Mouse (Mus musculus) kidney, adult 2 months (tissue): ENCODE measurements around the gene Vmn1r101. TPM values are rescaled to one million over a fixed set of nuclear protein-coding genes. Genes with fewer than 3 reads are reported as not detected.
"Not testable (repeated sequence)": the region's sequence is repeated elsewhere in the genome, so short reads cannot be mapped to it uniquely, and the experiment has no call there.

ENCODE experiments used
- DNase-seq: peaks from one replicate; pipeline ENCODE4 v3.0.0; 2021
- H3K27ac ChIP-seq: fragments of 200-500 bp; 2 replicates; pipeline ENCODE4 v1.5.1; 2012; ENCODE audit warnings: low read depth, low read length, control low read depth, inconsistent platforms; ENCODE audit not compliant: insufficient read depth
- H3K27me3 ChIP-seq: fragments of 200-500 bp; replicated peaks from 2 replicates; pipeline ENCODE4 v1.6.1; 2012; ENCODE audit warnings: mild to moderate bottlenecking, moderate library complexity, low read length, inconsistent platforms; ENCODE audit not compliant: control insufficient read depth, insufficient read depth
- H3K36me3 ChIP-seq: fragments of 200-500 bp; 2 replicates; pipeline ENCODE4 v1.6.1; 2012; ENCODE audit warnings: mild to moderate bottlenecking, moderate library complexity, low read length, inconsistent platforms; ENCODE audit not compliant: control insufficient read depth, insufficient read depth
- H3K4me1 ChIP-seq: fragments of 200-500 bp; 2 replicates; pipeline ENCODE4 v1.6.1; 2011; ENCODE audit warnings: low read length; ENCODE audit not compliant: control insufficient read depth, insufficient read depth
- H3K4me3 ChIP-seq: fragments of 200-500 bp; 2 replicates; pipeline ENCODE4 v1.5.1; 2011; ENCODE audit warnings: mild to moderate bottlenecking, low read depth, low read length, control low read depth; ENCODE audit not compliant: insufficient read depth
- WGBS: fragments of 180-500 bp; shearing (Covaris S2); methylation state at CpG from one replicate; pipeline ENCODE4 v1.1.7; 2018; 5-methylcytosine and 5-hydroxymethylcytosine counted together
- polyA plus RNA-seq: library from polyadenylated mRNA; depleted of rRNA; stranded (reverse); fragments of >200 nt; gene quantifications from 2 replicates; pipeline ENCODE4 v1.2.3, GENCODE M21; 2012; rRNA removed

Vmn1r101 gene
- polyA plus RNA-seq, result not detected in 2 replicates

DNA sequence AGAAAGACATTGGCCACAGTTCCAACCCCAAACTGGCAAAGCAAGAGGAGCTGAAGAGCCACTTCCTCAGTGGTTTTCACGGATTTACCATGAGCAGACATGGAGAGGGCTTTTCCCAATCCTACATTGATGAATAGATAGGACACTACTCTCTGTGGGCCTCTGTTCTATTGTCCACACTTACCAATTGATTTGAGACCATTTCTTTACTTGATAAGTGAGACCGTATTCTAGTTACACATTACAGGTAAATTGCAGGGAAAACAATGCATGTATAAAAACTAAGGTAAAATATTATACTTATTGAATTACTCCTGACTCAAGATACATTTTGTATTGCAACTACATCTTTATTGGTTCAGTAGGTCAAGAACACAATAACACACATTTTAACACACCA is at the start of gene Vmn1r101:
Gene Vmn1r101 (minus strand): TSS at position 101 of the 400 bp plus-strand sequence.
- H3K27me3 ChIP-seq, DNase-seq, H3K4me3 ChIP-seq, H3K4me1 ChIP-seq, H3K27ac ChIP-seq, H3K36me3 ChIP-seq: not testable (repeated sequence)
- no CpG with 5 or more reads among the region's 2 CpGs for WGBS

- H3K4me1 ChIP-seq, DNase-seq, H3K27ac ChIP-seq, H3K4me3 ChIP-seq, H3K27me3 ChIP-seq, H3K36me3 ChIP-seq: not testable (repeated sequence)
- whole genome bisulfite sequencing, result no CpG with 5 or more reads among the region's 5 CpGs
These were observed 32.4 kb upstream of the Vmn1r101 start, which contains the start of gene Gm10670 for GRCm38 (mm10) chr7:20474825-20475224. TSS of gene Gm10670 (minus strand) at chr7:20474925.

- no CpG with 5 or more reads among the region's 3 CpGs for WGBS
- not testable (repeated sequence) for H3K4me1 ChIP-seq, H3K27ac ChIP-seq, H3K27me3 ChIP-seq, H3K4me3 ChIP-seq, H3K36me3 ChIP-seq, DNase-seq
These were observed 24.8 kb downstream of the Vmn1r101 start, which contains the start of gene Vmn1r100 for GRCm38 (mm10) chr7:20417642-20418041. TSS of gene Vmn1r100 (plus strand) at chr7:20417942.

Other genes starting within 250 kb of the Vmn1r101 start
- not detected in 2 replicates for gene Vmn1r95, start 248.9 kb downstream of the Vmn1r101 start, polyA plus RNA-seq
- gene Gm6164, start 237.0 kb downstream of the Vmn1r101 start, polyA plus RNA-seq, result not detected in 2 replicates
- gene Gm4498, start 208.8 kb downstream of the Vmn1r101 start, polyA plus RNA-seq, result not detected in 2 replicates
- gene Gm5890, start 179.8 kb downstream of the Vmn1r101 start, polyA plus RNA-seq, result not detected in 2 replicates
- not detected in 2 replicates for gene Gm4133, start 108.5 kb downstream of the Vmn1r101 start, polyA plus RNA-seq
- not detected in 2 replicates for gene Gm5728, start 67.2 kb downstream of the Vmn1r101 start, polyA plus RNA-seq
- gene Vmn1r100, start 24.7 kb downstream of the Vmn1r101 start, polyA plus RNA-seq, result not detected in 2 replicates
- gene Gm10670, start 32.3 kb upstream of the Vmn1r101 start, polyA plus RNA-seq, result not detected in 2 replicates
- gene Vmn1r103, start 67.9 kb upstream of the Vmn1r101 start, polyA plus RNA-seq, result not detected in 2 replicates
- gene Vmn1r104, start 91.2 kb upstream of the Vmn1r101 start, polyA plus RNA-seq, result not detected in 2 replicates
- gene Gm5726, start 103.2 kb upstream of the Vmn1r101 start, polyA plus RNA-seq, result not detected in 2 replicates
- gene Gm4141, start 133.6 kb upstream of the Vmn1r101 start, polyA plus RNA-seq, result not detected in 2 replicates
- not detected in 2 replicates for gene Gm4513, start 156.4 kb upstream of the Vmn1r101 start, polyA plus RNA-seq
- gene Vmn1r107, start 226.3 kb upstream of the Vmn1r101 start, polyA plus RNA-seq, result not detected in 2 replicates